Mouse (Mus musculus) liver, embryonic 14.5 days (tissue): Measurements from ENCODE around the gene Cyp4f37.

Source experiments
- CTCF ChIP-seq: IDR thresholded peaks from 2 replicates; pipeline ENCODE4 v1.5.1; 2016; ENCODE audit warnings: antibody characterized with exemption, low read depth, control low read depth
- EP300 ChIP-seq: IDR thresholded peaks from 2 replicates; pipeline ENCODE4 v1.6.1; 2016; ENCODE audit warnings: antibody characterized with exemption, low read depth

- TF ChIP-seq CTCF (no peak), EP300 (no peak)
Measured at GRCm38 (mm10) chr17:32658712-32659111, 37.6 kb downstream of the Cyp4f37 start, which contains the start of gene Cyp4f40.
